Mouse (Mus musculus): ENCODE data around the gene Slc7a1. TPM values are rescaled to one million over a fixed set of nuclear protein-coding genes. Genes with fewer than 3 reads are reported as not detected.

Gene Slc7a1
- total RNA-seq, 2 experiments from 2014 or later = 103 to 112 TPM

GRCm38 (mm10) chr5:148325317-148325885, 74.3 kb downstream of the Slc7a1 start:
- peak; percentile 61 to 69 for DNase-seq

DNA sequence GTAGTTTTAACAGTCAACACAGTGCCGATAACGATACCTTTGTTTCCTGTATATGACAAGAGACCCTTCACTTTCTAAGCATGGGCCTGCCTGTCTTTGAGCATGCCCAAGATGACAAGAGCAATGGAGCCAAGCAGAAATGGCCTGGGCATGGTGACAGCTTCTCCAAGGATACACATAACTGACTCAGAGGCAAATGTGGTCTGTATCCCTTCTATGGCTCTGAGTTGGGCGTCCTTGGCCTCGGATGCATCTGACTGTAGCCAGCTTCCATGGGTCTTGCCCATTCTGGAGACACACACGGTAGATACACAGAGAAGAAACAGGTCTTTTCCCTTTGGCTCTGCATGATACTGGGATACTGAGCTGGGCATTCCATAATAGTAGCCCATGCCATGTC, 84.8 kb downstream of the Slc7a1 start:
- DNase-seq = peak; percentile 74 to 84

DNA sequence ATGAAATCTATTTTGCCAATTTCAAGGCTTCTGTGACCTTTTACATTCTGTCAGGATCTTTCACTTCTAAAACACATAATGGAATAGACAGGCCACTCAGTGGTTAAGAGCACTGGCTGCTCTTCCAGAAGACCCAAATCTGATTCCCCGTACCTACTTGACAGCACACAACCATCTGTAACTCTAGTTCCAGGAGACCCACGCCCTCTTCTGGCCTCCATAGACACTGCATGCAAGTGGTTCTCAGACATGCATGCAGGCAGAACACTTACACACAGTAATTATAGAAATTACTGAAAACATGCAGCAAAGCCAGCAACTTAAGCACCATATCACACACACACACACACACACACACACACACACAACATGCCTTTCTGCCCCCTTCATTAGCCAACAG, 87.3 kb downstream of the Slc7a1 start:
- DNase-seq = peak; percentile 49 to 65

DNA sequence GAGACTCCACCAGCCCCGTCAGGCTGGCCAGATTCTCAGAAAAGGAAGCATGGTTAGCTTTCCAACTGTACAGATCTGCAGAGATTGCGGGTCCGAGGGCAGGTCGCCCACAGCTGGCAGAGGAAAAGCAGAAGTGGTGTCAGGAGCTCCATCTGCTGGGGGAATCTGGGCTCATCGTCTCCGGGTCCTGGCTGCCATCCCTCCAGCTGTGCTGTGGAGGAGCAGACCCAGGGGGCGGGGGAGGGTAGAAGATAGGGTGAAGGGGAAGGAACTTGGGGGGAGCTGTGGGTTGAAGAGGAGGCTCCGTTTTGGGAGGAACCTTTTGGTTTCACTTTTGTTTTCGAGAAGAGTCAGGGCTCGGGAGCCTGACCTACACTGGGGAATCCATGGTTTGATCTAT, 88.9 kb downstream of the Slc7a1 start:
- peak in 1 of 2 experiments; percentile 47 for DNase-seq

DNA sequence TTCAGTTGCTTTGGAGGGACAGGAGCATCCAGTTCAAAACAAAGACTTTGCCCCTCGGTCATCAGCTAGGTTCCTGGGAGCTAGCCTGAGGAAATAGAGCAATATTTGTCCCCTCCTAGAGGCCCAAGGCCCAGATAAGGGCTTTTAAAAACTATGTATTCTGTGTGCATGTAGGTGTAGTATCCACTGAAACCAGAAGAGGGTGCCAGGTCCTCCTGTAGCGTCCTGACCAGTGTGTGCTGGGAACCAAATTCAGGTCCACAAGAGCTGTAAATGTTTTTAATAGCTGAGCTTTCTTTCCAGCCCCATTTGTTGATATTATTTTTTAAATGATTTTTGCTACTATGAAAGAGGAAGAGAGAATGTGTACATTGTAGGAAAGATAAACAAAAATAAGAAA, 95.6 kb downstream of the Slc7a1 start:
- DNase-seq = no peak

DNA sequence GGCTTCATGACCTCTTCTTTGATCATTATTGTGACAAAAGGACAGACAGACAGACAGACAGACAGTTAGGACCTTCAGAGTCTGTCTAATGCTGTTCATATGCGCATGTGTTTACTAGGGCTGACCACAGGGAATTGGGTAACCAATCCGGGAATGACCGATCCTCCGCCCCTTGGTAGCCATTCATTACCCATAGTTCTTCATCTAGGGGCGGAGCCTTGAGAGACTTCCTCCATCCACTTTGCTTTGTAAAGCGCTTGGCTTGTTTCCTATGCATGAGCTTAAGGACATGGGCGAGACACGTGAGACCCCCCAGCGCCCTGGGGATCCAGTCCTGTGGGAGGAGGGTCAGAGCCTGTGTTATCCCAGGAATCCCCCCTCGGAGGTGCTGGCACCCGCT, 96.7 kb downstream of the Slc7a1 start:
- DNase-seq = no peak

DNA sequence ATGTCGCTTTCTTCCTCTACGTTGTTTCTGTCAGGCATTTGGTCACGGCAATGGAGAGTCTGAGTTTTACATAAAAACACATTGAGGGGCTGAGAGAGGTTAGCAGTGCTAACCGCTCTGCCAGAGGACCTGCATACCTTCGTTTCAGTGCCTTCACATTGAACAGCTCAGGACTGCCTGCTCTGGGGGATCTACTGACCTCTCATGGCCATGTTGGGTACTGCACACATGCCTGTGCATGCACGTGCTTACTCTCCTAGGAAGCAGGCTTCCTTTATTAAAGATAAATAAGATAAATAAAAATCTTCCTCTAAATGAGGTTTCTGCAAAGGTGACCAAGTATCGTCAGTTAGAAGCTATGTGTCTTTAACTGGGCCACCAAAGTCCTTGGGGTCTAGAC, 106.4 kb downstream of the Slc7a1 start:
- no peak for DNase-seq

GRCm38 (mm10) chr5:148292862-148293261, 106.8 kb downstream of the Slc7a1 start:
- no peak for DNase-seq

DNA sequence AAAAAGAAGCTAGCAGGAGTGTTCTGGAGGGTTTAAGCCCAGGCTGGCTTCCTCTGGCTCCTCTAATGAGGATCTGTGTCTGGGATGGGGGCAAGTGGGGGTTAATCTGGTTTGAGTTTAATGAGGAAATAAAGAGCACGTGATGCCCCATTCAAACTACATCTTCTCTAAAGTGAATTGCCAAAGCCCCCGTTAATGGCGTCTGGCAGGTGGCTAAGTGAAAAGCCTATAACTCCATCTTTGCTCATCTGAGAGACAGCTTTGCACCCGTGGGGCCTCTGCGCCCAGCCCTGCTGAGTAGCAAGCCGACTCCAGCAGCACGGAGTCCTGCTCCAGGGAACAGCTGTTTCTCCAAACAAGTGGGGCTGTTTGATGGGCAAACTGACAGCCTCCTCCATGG, 109.8 kb downstream of the Slc7a1 start:
- no peak for DNase-seq

DNA sequence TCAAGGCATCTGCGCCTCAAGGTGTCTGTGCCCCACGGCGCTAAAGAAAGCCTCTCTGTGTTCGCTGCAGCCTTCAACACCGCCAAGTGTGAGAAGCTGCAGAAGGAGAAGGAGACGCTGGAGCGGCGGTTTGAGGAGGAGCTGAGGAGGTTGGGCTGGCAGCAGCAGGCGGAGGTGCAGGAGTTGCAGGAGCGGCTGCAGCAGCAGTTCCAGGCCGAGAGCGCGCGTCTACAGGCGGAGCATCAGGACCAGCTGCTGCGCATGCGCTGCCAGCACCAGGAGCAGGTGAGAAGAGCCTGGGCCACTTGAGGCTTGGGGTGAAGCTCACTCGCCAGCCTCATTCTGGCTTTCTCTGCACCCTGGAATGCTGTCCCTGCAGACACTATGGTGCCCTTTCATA, 110.9 kb downstream of the Slc7a1 start:
- DNase-seq = no peak

GRCm38 (mm10) chr5:148287529-148287928, 112.2 kb downstream of the Slc7a1 start:
- DNase-seq = no peak

DNA sequence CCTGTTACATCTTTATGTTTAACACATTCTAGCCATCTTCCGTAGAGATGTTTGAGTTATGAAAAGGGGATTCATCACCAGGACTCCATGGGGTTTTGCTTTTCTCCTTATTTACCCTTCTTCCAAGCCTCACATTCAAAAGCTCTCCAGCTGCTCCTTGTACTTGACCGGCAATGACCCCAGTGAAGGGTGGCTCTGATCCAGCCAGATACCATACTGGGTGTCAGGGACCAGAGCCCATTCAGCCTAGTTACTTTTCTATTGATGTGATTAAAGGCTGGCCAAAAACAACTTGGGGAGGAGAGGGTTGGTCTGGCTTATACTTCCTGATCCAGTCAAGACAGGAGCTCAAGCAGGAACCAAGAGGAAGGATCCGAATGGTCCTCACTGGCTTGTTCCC, 116.1 kb downstream of the Slc7a1 start:
- DNase-seq = no peak

GRCm38 (mm10) chr5:148283177-148283576, 116.5 kb downstream of the Slc7a1 start:
- DNase-seq = no peak

DNA sequence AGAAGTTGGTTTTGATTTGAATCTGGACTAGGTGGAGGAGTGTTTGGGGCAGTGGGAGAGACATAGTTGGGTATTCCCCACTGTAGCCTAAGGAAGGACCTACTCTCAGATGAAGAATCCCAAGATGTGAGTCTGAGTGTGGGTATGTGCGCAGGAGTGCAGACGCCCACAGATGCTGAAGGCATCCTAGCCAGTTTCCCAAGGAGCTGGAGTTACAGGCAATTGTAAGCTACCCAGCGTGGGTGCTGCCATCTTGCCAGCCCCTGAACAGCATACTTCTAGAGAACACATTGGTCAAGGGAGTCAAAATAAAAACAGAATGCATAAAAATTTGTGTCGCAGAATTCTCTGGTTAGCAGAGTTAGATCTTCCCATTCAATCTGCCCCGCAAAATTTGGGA, 117.1 kb downstream of the Slc7a1 start:
- DNase-seq = no peak

DNA sequence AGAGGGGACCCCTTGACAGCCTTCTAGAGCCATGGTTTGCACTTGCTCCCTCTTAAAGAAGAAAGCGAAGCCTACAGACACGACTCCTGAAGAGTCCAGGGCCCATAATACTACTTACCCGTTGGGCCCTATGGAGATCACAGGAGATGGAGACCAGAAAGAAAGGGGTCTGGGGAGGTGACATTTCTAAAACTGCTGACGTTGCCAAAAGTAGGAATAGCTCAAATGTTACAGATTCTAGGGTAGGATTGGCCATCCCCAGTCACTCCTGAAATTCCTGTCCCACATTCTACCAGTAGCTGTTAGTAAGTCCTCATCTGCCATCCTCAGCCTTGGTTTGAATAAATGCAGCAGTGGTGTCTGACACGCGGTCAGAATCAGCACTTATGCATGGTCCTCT, 117.6 kb downstream of the Slc7a1 start:
- no peak for DNase-seq

GRCm38 (mm10) chr5:148280321-148280720, 119.4 kb downstream of the Slc7a1 start:
- DNase-seq = no peak

- DNase-seq = no peak
These were observed 121.5 kb downstream of the Slc7a1 start for GRCm38 (mm10) chr5:148278233-148278632.

Other genes with a start within 250 kb of the Slc7a1 start
- gene Ubl3, start 152.9 kb upstream of the Slc7a1 start, total RNA-seq (2021) = 100 to 1,000 TPM; 145 to 188 TPM